Mouse (Mus musculus) heart, postnatal 0 days (tissue): Measurements from ENCODE around the gene Arid2. TPM values are rescaled to one million over a fixed set of nuclear protein-coding genes. Genes with fewer than 3 reads are reported as not detected.

Source experiments
- ATAC-seq: fragments of 200-750 bp; cut with Nextera tagmentation; 2 replicates; pipeline ENCODE4 v1.8.0; 2017; ENCODE audit warnings: low read depth, moderate number of reproducible peaks, moderate library complexity; ENCODE audit not compliant: insufficient read depth
- DNase-seq: peaks from one replicate; pipeline ENCODE4 v3.0.0-alpha.2; 2016; ENCODE audit warnings: low spot score
- H3K27ac ChIP-seq: fragments of 300-500 bp; sonication (generic); 2 replicates; pipeline ENCODE4 v1.5.1; 2014; ENCODE audit warnings: low read depth, mild to moderate bottlenecking
- H3K27me3 ChIP-seq: fragments of 300-500 bp; sonication (generic); 2 replicates; pipeline ENCODE4 v1.6.1; 2014; ENCODE audit warnings: low read length, mixed read lengths; ENCODE audit not compliant: control insufficient read depth, insufficient read depth
- H3K36me3 ChIP-seq: fragments of 300-500 bp; sonication (generic); replicated peaks from 2 replicates; pipeline ENCODE4 v1.6.1; 2014; ENCODE audit warnings: low read length, mixed read lengths; ENCODE audit not compliant: control insufficient read depth, insufficient read depth
- H3K4me1 ChIP-seq: fragments of 300-500 bp; sonication (generic); 2 replicates; pipeline ENCODE4 v1.6.1; 2014; ENCODE audit warnings: antibody characterized with exemption; ENCODE audit not compliant: control insufficient read depth, insufficient read depth
- H3K4me2 ChIP-seq: fragments of 300-500 bp; sonication (generic); 2 replicates; pipeline ENCODE4 v1.6.1; 2014; ENCODE audit warnings: low read depth, mild to moderate bottlenecking, low read length, moderate library complexity
- H3K4me3 ChIP-seq: fragments of 300-500 bp; sonication (generic); 2 replicates; pipeline ENCODE4 v1.5.1; 2014; ENCODE audit warnings: low read depth, low read length
- H3K9ac ChIP-seq: fragments of 300-500 bp; sonication (generic); replicated peaks from 2 replicates; pipeline ENCODE4 v1.6.1; 2014; ENCODE audit warnings: low read depth, low read length, mixed read lengths
- H3K9me3 ChIP-seq: fragments of 300-500 bp; sonication (generic); replicated peaks from 2 replicates; pipeline ENCODE4 v1.6.1; 2016; ENCODE audit warnings: low read length; ENCODE audit not compliant: control insufficient read depth
- CTCF ChIP-seq: IDR thresholded peaks from 2 replicates; pipeline ENCODE4 v1.5.1; 2016; ENCODE audit warnings: antibody characterized with exemption, control low read depth, low read depth
- EP300 ChIP-seq: IDR thresholded peaks from 2 replicates; pipeline ENCODE4 v1.6.1; 2016; ENCODE audit warnings: antibody characterized with exemption, low read depth
- WGBS: fragments of 180-500 bp; shearing (Covaris S2); extraction: QIAGEN DNeasy Blood & Tissue Kit; methylation state at CpG from one replicate; pipeline ENCODE4 v1.1.7; 2014; 5-methylcytosine and 5-hydroxymethylcytosine counted together
- polyA plus RNA-seq: library from polyadenylated mRNA; unstranded; fragments of >200 nt; fragmentation: Nextera tagmentation; extraction: Ambion mirVana; gene quantifications from 2 replicates; pipeline ENCODE4 v1.2.1, GENCODE M21; 2015
- total RNA-seq: library from RNA; depleted of rRNA; stranded (reverse); fragments of >200 nt; gene quantifications from 2 replicates; pipeline ENCODE4 v1.2.3, GENCODE M21; 2014; ENCODE audit warnings: low replicate concordance

The Arid2 gene
- total and polyA plus RNA-seq, 2 experiments from 2014 or later, result 8.2 to 28.4 TPM

DNA sequence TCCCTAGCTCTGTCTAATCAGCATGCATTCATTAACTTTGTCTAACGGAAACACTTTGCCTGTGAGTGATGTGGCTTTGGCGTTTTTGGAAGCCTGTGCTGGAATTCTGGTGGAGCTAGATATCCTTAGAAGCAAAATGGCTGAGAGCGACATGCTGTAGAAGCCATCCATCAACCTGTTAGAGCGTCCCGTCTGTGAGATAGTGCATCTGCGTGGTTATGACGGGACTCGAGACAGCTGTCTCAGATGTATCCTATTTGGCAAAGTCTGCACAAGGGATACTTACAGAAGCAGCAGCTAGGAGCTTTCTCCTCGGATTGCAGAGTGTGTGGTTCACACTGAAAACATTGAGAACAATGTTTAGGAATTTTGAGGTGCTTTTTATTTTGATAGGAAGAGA lies 64.1 kb downstream of the Arid2 start:
- no peak overlapping the region for H3K4me2 ChIP-seq
- no peak overlapping the region for H3K4me3 ChIP-seq
- no peaks in the 10 kb centered on the region for H3K9me3 ChIP-seq
- TF ChIP-seq CTCF, result no peak
- TF ChIP-seq EP300, result no peak
- H3K9ac ChIP-seq, result no peak overlapping the region
- DNase-seq, result no peak
- H3K27me3 ChIP-seq, result no peaks in the 10 kb centered on the region
- WGBS, result 58% methylated on average over 9 of the region's 9 CpGs
- 0 out of 2 replicates have a peak, but pooled peaks have one; percentile 8 for ATAC-seq
- peaks cover 56% of the 10 kb centered on the region for H3K36me3 ChIP-seq
- peak overlapping the region; percentile 28; the same call in 1 of the 2 replicates for H3K27ac ChIP-seq
- H3K4me1 ChIP-seq, result no peaks in the 10 kb centered on the region; the same call in 1 of the 2 replicates

GRCm38 (mm10) chr15:96358871-96359270 lies 71.6 kb downstream of the Arid2 start:
- Histone ChIP-seq H3K27me3 (no peaks in the 10 kb centered on the region), H3K4me1 (no peaks in the 10 kb centered on the region), H3K4me3 (no peak overlapping the region), H3K9ac (no peak overlapping the region), H3K36me3 (peaks cover 68% of the 10 kb centered on the region), H3K27ac (no peak overlapping the region), H3K4me2 (no peak overlapping the region), H3K9me3 (no peaks in the 10 kb centered on the region)
- ATAC-seq (no peak), DNase-seq (no peak)
- WGBS, result 89% methylated on average over 6 of the region's 6 CpGs
- TF ChIP-seq CTCF (no peak), EP300 (no peak)

GRCm38 (mm10) chr15:96360614-96361013 lies 73.3 kb downstream of the Arid2 start:
- Histone ChIP-seq H3K27ac (no peak overlapping the region), H3K36me3 (peaks cover 76% of the 10 kb centered on the region), H3K4me3 (no peak overlapping the region), H3K4me2 (no peak overlapping the region), H3K27me3 (no peaks in the 10 kb centered on the region), H3K9ac (no peak overlapping the region), H3K9me3 (no peaks in the 10 kb centered on the region), H3K4me1 (no peaks in the 10 kb centered on the region)
- ATAC-seq (no peak), DNase-seq (no peak)
- no peak for TF ChIP-seq CTCF
- TF ChIP-seq EP300, result no peak
- WGBS, result 56% methylated on average over 5 of the region's 5 CpGs

DNA sequence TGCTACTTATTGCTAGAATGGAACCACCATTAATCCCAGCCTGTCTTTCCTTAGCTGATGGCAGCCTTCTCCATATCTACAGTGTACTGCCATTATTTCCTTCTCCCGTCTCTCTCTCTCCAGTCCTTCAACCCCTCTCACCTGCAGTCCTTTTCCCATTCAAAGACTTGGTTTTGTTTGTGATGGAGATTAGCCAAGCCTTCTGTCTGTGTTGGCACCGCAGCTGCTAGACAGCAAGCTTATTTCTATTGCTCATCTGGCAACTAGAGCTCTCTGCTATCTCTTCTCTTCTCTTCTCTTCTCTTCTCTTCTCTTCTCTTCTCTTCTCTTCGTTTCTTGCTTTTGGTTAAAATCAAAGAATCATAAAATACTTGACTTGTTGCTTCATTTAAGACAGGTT lies 78.0 kb downstream of the Arid2 start:
- 78% methylated on average over 3 of the region's 3 CpGs for WGBS

DNA sequence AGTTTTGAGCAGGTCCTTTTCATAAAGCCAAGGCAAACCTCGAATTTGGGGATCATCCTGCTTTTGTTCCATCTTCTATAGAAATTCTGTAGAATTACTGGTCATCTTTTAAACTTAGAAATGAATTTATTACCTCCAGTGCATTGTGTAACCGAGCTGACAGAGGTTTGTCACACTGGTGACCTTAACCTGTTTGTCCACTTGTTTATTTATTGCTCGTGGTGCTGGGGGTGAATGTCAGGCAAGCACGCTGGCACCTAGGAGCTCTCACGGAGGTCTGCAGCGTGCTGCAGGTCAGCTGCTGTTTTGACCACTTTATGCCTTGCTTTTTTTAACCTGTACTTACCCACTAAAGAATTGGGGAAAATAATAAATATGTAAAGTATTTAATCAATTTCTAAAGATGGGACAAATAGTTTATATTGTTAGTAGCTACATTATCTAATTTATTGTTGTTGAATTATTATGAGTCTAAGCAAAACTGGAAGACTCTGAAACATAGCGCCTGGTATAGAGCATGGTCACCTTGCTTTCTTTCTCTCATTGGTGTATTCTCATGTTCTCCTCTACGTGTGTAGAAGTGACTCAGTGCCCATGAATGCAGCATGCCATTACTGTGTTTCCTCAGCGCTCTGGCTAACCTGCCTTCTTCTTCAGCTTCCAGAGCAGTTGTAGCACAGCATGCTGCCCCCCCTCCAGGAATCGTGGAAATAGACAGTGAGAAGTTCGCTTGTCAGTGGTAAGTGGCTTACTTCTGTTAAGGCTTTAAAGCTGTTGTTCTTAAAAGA lies 79.1 kb downstream of the Arid2 start:
- WGBS, result 63% methylated on average over 11 of the region's 11 CpGs
- no peak overlapping the region for H3K27ac ChIP-seq
- H3K36me3 ChIP-seq, result peaks cover 91% of the 10 kb centered on the region
- H3K4me3 ChIP-seq, result no peak overlapping the region
- DNase-seq (no peak), ATAC-seq (peak; percentile 41; the same call in 1 of the 2 replicates)
- no peak overlapping the region for H3K4me2 ChIP-seq
- H3K9me3 ChIP-seq, result no peaks in the 10 kb centered on the region
- no peaks in the 10 kb centered on the region for H3K27me3 ChIP-seq
- no peak for TF ChIP-seq CTCF
- no peak for TF ChIP-seq EP300
- H3K4me1 ChIP-seq, result no peaks in the 10 kb centered on the region
- no peak overlapping the region for H3K9ac ChIP-seq

More for the DNA sequence above, 78.0 kb downstream of the Arid2 start:
- no peaks in the 10 kb centered on the region for H3K9me3 ChIP-seq
- H3K4me2 ChIP-seq, result no peak overlapping the region
- H3K36me3 ChIP-seq, result peaks cover 85% of the 10 kb centered on the region
- H3K4me1 ChIP-seq, result no peaks in the 10 kb centered on the region
- H3K4me3 ChIP-seq, result no peak overlapping the region
- H3K27ac ChIP-seq, result no peak overlapping the region
- ATAC-seq, result no peak
- H3K9ac ChIP-seq, result no peak overlapping the region
- DNase-seq, result no peak
- H3K27me3 ChIP-seq, result no peaks in the 10 kb centered on the region
- no peak for TF ChIP-seq CTCF

DNA sequence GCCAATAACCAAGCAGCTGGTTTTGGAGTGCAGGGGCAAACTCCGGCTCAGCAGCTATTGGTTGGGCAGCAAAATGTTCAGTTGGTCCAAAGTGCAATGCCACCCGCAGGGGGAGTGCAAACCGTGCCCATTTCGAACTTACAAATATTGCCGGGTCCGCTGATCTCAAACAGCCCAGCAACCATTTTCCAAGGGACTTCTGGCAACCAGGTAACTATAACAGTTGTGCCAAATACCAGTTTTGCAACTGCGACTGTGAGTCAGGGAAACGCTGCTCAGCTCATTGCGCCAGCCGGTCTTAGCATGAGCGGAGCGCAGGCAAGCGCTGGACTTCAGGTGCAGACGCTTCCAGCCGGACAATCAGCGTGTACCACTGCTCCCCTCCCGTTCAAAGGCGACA lies 84.0 kb downstream of the Arid2 start:
- Histone ChIP-seq H3K4me2 (no peak overlapping the region), H3K27ac (no peak overlapping the region), H3K27me3 (no peaks in the 10 kb centered on the region), H3K4me1 (no peaks in the 10 kb centered on the region), H3K36me3 (peaks cover 70% of the 10 kb centered on the region), H3K4me3 (no peak overlapping the region), H3K9ac (no peak overlapping the region), H3K9me3 (no peaks in the 10 kb centered on the region)
- WGBS, result 94% methylated on average over 18 of the region's 18 CpGs
- no peak for ATAC-seq
- TF ChIP-seq EP300 (no peak), CTCF (no peak)
- DNase-seq, result no peak
